Mouse (Mus musculus): ENCODE data around the gene Nup210l. TPM values are rescaled to one million over a fixed set of nuclear protein-coding genes. Genes with fewer than 3 reads are reported as not detected.

The Nup210l gene
- polyA plus RNA-seq, 1 experiment: 0.38 TPM

DNA sequence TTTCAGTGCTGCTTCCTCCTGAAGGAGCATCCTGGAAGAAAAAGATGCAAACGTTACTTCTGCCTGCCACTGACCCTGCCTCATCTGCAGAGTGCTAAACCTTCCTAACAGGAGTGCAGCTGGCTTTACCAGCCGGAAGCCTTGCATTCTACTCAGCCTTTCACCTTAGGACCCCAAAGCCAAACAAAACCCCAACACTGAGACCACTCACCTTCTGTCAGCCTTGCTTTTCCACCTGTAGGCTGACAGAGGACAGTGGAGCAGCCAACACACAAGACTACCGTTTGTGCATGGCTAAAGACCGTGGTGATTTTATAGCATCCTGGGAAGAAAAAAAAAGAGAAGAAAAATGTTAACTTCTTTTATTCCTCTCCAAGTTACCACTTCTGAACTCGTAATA is 108.8 kb downstream of the Nup210l start:
- no peak for TF ChIP-seq CTCF (IDR thresholded peaks at IDR 0.05; ENCODE audit: extremely low read depth, insufficient read depth, low read length)
- TF ChIP-seq POLR2A (IDR thresholded peaks at IDR 0.05; ENCODE audit: extremely low read depth, insufficient read depth, low read length): no peak
- peaks cover 8% of the 10 kb centered on the region; the same call in 1 of the 2 replicates for H3K4me1 ChIP-seq (ENCODE audit: control insufficient read depth, insufficient read depth, low read length)
- H3K27ac ChIP-seq (ENCODE audit: insufficient read depth, low read length): no peak overlapping the region
- peak overlapping the region; percentile 58 for H3K4me3 ChIP-seq (ENCODE audit: insufficient read depth, low read length)

DNA sequence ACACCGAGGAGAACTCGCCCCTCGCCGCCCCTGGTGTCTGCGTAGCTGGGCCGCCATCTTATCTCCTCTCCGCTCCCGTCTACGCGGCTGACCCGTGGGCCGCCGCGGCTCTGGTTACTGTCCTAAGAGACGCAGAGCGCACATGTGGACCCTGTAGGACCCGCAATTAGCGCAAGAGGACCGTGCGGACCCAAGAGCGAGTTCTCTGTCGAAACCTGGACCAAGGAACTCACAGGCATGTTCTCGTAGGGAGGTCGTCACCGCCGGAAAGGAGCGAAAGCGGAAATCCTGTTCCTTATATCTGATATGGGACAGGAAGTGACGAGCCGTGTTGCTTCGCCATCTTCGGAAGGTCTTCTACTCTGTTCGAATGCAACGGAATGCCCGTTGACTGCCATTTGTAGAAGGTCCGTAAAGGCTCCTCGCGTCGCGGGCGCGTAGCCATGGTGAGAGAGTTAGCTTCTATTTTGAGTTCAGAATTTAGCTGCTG is 109.5 kb downstream of the Nup210l start, which contains the start of the genes Rps27 and Rab13:
Gene Rps27, minus strand, starts transcription at position 275 of the 490 bp plus-strand sequence.
Gene Rab13, plus strand, starts transcription at position 319 of the 490 bp plus-strand sequence.
- Histone ChIP-seq H3K4me1 (ENCODE audit: control insufficient read depth, insufficient read depth, low read length) (peaks cover 8% of the 10 kb centered on the region; the same call in 1 of the 2 replicates), H3K4me3 (ENCODE audit: insufficient read depth, low read length) (peak within 1 kb of the TSS; percentile 58), H3K27ac (ENCODE audit: insufficient read depth, low read length) (peak within 1 kb of the TSS; percentile 79)
- TF ChIP-seq CTCF (IDR thresholded peaks at IDR 0.05; ENCODE audit: extremely low read depth, insufficient read depth, low read length): no peak
- TF ChIP-seq POLR2A (IDR thresholded peaks at IDR 0.05; ENCODE audit: extremely low read depth, insufficient read depth, low read length): peak; percentile 100

DNA sequence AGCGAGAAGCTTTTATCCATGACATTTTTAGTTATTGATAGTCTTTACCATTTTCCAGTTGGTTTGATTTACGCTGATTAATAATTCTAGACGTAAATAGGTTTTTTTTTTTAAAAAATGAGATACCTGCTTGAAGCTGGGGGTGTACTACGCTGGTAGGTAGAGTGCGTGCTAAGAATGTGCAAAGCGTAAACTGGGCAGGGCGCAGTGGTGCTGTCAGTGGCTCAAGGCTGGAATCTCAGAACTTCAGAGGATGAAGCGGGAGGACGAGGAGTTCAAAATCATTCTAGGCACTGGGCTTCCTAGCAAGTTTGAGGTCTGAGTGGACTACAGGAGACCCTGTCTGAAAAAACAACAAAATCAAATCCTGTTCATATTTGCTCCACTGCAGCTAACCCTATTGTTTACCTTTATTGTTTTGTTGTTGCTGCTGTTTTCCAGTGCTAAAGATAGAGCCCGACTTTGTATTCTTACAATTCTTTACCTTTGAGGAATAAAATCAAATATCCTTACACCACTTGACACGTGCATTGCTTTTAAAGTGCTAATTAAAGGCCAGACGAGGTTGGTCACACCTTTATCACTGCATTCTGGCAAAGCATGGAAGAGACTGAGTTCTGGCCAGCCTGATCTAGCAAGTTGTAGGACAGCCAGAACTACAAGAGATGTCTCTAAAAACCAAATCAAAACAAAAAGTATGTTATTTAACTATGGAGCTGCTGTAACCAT is 110.2 kb downstream of the Nup210l start:
- TF ChIP-seq POLR2A (IDR thresholded peaks at IDR 0.05; ENCODE audit: extremely low read depth, insufficient read depth, low read length): no peak
- TF ChIP-seq CTCF (IDR thresholded peaks at IDR 0.05; ENCODE audit: extremely low read depth, insufficient read depth, low read length): no peak
- peaks cover 8% of the 10 kb centered on the region; the same call in 1 of the 2 replicates for H3K4me1 ChIP-seq (ENCODE audit: control insufficient read depth, insufficient read depth, low read length)
- H3K4me3 ChIP-seq (ENCODE audit: insufficient read depth, low read length): peak overlapping the region; percentile 58
- H3K27ac ChIP-seq (ENCODE audit: insufficient read depth, low read length): no peak overlapping the region

DNA sequence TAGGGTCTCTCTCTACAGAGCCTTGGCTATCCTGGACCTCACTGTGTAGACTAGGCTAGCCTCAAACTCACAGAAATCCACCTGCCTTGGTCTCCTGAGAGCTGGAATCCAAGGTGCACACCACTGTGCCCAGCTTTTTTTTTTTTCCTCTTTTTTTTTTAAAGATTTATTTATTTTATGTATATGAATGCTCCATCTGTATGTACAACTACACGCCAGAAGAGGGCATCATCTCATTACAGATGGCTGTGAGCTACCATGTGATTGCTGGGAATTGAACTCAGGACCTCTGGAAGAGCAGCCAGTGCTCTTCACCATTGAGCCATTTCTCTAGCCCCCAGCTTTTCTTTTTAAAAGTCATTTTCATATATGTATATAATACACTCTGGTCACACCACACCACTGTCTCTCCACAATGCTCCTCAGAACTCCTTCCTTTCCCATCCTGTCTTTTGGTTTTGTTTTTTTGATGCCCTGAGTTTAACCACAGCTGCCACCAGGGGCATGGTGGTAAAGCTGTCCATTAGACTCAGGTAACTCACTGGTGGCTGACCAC is 112.0 kb downstream of the Nup210l start:
- no peak overlapping the region for H3K27ac ChIP-seq (ENCODE audit: insufficient read depth, low read length)
- H3K4me3 ChIP-seq (ENCODE audit: insufficient read depth, low read length): no peak overlapping the region
- peaks cover 8% of the 10 kb centered on the region; the same call in 1 of the 2 replicates for H3K4me1 ChIP-seq (ENCODE audit: control insufficient read depth, insufficient read depth, low read length)
- TF ChIP-seq POLR2A (IDR thresholded peaks at IDR 0.05; ENCODE audit: extremely low read depth, insufficient read depth, low read length) (no peak), CTCF (IDR thresholded peaks at IDR 0.05; ENCODE audit: extremely low read depth, insufficient read depth, low read length) (no peak)

DNA sequence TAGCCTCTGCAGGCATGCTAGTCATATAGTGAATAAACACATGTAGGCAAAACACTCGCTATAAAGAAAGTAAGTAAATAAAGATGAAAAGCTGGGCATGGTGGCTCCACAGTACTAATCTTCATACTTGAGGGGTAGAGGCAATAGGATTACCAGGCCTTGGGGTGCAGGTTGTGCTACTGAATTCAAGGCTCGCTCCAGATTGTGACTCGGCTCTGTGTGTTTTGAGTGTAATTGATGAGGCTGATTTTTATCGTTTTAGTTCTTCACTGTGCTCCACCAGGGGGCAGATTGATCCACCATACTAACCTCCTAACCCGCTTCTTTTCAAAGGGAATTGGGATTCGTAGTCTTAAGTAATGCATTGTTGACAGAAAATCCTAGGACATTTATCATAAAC is 116.2 kb downstream of the Nup210l start:
- Histone ChIP-seq H3K4me1 (ENCODE audit: control insufficient read depth, insufficient read depth, low read length) (no peaks in the 10 kb centered on the region), H3K4me3 (ENCODE audit: insufficient read depth, low read length) (0 out of 2 replicates have a peak overlapping the region, but pooled peaks have one; percentile 3), H3K27ac (ENCODE audit: insufficient read depth, low read length) (no peak overlapping the region)
- TF ChIP-seq POLR2A (IDR thresholded peaks at IDR 0.05; ENCODE audit: extremely low read depth, insufficient read depth, low read length) (no peak), CTCF (IDR thresholded peaks at IDR 0.05; ENCODE audit: extremely low read depth, insufficient read depth, low read length) (peak; percentile 51; the same call in 1 of the 2 replicates)

DNA sequence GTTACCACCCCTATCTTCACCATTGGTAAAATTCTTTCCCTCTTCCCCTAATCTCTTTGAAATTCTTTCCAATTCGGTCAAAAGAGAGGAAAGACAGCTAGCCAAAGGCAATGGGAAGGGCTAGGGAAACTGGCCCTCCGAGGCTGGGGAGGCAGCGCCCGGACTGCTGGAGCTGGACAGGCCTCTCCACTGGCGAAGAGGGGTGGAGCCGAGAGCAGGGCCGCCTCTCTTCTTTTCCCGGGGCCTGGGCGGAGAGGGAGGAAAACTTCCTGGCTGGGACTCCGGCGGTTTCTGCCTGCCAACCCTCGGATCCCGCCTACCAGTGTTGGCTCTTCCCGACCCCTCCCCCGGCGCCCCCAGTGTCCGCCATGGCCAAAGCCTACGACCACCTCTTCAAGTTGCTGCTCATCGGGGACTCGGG is 116.6 kb downstream of the Nup210l start:
- TF ChIP-seq CTCF (IDR thresholded peaks at IDR 0.05; ENCODE audit: extremely low read depth, insufficient read depth, low read length) (no peak), POLR2A (IDR thresholded peaks at IDR 0.05; ENCODE audit: extremely low read depth, insufficient read depth, low read length) (no peak)
- Histone ChIP-seq H3K4me3 (ENCODE audit: insufficient read depth, low read length) (peak overlapping the region; percentile 3; the same call in 1 of the 2 replicates), H3K4me1 (ENCODE audit: control insufficient read depth, insufficient read depth, low read length) (no peaks in the 10 kb centered on the region), H3K27ac (ENCODE audit: insufficient read depth, low read length) (no peak overlapping the region)

DNA sequence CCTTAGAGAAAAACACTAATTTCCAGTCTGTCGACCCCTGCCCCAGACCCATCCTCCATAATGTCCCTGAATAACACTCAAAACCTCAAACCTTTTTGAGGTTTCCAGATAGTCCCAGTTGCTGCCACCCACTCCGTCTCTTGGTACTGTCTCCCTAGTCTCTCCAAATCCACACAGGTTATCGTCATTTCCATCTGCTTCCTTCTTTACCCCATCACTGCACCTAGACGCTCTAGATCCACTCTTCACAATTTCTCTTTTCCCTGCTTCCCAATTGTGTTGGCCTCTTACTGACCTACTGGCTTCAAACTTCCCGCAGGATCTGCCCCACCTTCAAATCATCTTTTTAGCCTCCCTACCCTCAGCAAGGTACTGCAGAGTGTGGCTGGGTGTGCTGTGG is 117.2 kb downstream of the Nup210l start:
- H3K4me1 ChIP-seq (ENCODE audit: control insufficient read depth, insufficient read depth, low read length): no peaks in the 10 kb centered on the region
- H3K4me3 ChIP-seq (ENCODE audit: insufficient read depth, low read length): 0 out of 2 replicates have a peak overlapping the region, but pooled peaks have one; percentile 3
- TF ChIP-seq CTCF (IDR thresholded peaks at IDR 0.05; ENCODE audit: extremely low read depth, insufficient read depth, low read length) (no peak), POLR2A (IDR thresholded peaks at IDR 0.05; ENCODE audit: extremely low read depth, insufficient read depth, low read length) (no peak)
- no peak overlapping the region for H3K27ac ChIP-seq (ENCODE audit: insufficient read depth, low read length)

DNA sequence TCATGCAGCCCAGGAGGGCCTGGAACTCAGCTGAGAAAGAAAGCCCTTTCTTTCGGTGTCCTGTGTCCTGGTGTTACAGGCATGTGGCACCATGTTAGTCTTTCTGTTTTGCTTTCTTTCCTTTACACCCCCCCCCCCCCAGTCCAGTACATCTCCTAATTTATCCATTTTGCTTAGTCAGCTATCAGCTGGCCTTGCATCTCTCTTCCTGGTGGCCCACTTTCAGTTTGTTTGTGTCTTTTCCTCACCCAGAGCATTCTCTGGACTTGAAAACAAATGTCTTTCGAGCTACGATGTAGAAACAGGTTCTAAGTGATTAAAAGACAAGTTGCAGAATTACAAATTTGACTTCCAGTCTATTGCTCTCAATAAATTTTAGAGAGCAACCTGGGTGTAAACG is 118.5 kb downstream of the Nup210l start:
- TF ChIP-seq CTCF (IDR thresholded peaks at IDR 0.05; ENCODE audit: extremely low read depth, insufficient read depth, low read length) (no peak), POLR2A (IDR thresholded peaks at IDR 0.05; ENCODE audit: extremely low read depth, insufficient read depth, low read length) (no peak)
- no peak overlapping the region for H3K27ac ChIP-seq (ENCODE audit: insufficient read depth, low read length)
- no peaks in the 10 kb centered on the region for H3K4me1 ChIP-seq (ENCODE audit: control insufficient read depth, insufficient read depth, low read length)
- H3K4me3 ChIP-seq (ENCODE audit: insufficient read depth, low read length): no peak overlapping the region

DNA sequence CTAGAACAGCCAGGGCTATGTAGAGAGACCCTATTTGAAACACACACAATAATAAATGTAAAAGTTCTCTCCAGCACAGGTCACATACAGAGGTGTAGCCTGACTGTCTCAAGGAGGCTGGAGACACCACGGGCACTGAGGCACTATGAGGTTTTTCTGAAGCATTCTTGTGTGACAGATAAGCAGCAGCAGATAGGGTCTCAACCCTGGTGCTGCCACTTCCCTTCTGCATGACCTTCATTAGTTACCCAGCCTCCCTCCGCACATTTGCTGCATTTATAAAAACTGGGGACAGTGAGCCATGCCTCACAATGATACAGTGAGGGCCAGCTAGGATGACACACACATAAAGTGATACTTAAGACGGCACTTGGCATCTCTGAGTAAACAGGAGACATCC is 119.0 kb downstream of the Nup210l start:
- Histone ChIP-seq H3K4me1 (ENCODE audit: control insufficient read depth, insufficient read depth, low read length) (no peaks in the 10 kb centered on the region), H3K4me3 (ENCODE audit: insufficient read depth, low read length) (no peak overlapping the region), H3K27ac (ENCODE audit: insufficient read depth, low read length) (no peak overlapping the region)
- TF ChIP-seq CTCF (IDR thresholded peaks at IDR 0.05; ENCODE audit: extremely low read depth, insufficient read depth, low read length) (no peak), POLR2A (IDR thresholded peaks at IDR 0.05; ENCODE audit: extremely low read depth, insufficient read depth, low read length) (no peak)

All from cortical plate, adult 2 months (tissue).